Mouse (Mus musculus) layer of hippocampus, adult 2 months (tissue): Measurements from ENCODE around the gene Tex33. TPM values are rescaled to one million over a fixed set of nuclear protein-coding genes. Genes with fewer than 3 reads are reported as not detected.

Experiments used
- DNase-seq, 2 experiments: peaks; one replicate each; pipeline ENCODE4 v3.0.0; 2022; ENCODE audit warnings: low spot score in 2 of 2
- H3K27ac ChIP-seq: fragments of 200-600 bp; 2 replicates; pipeline ENCODE4 v1.8.1; 2022
- H3K4me3 ChIP-seq: fragments of 200-600 bp; 2 replicates; pipeline ENCODE4 v1.8.1; 2022; ENCODE audit warnings: mild to moderate bottlenecking
- CTCF ChIP-seq: fragments of 200-600 bp; conservative IDR thresholded peaks from 2 replicates; pipeline ENCODE4 v1.8.1; 2022; ENCODE audit warnings: antibody characterized with exemption, mild to moderate bottlenecking, moderate library complexity
- total RNA-seq, 2 experiments: library from RNA; stranded (reverse); gene quantifications; 2 replicates each; pipeline ENCODE4 v1.2.3; 2021

Gene Tex33
- total RNA-seq, 2 experiments from 2014 or later: not detected

GRCm38 (mm10) chr15:78406293-78406934, 10.7 kb upstream of the Tex33 start, which contains the start of gene Mpst:
Gene Mpst, plus strand, starts transcription at chr15:78406416.
- Histone ChIP-seq H3K4me3 (peak within 1 kb of the TSS; percentile 82), H3K27ac (peak within 1 kb of the TSS; percentile 98)
- TF ChIP-seq CTCF: no peak
- DNase-seq: peak; percentile 87 to 89

- TF ChIP-seq CTCF: no peak
- H3K4me3 ChIP-seq: peak within 1 kb of the TSS; percentile 82
- peak; percentile 89 to 94 for DNase-seq
- H3K27ac ChIP-seq: peak within 1 kb of the TSS; percentile 98
These were observed 10.0 kb upstream of the Tex33 start, which contains the start of gene Tst for GRCm38 (mm10) chr15:78405517-78406211. Gene Tst, minus strand, starts transcription at chr15:78405907.

- Histone ChIP-seq H3K4me3 (peak overlapping the region; percentile 82), H3K27ac (peak overlapping the region; percentile 98)
- no peak for DNase-seq
- no peak for TF ChIP-seq CTCF
These were observed 9.4 kb upstream of the Tex33 start for GRCm38 (mm10) chr15:78405098-78405497.

GRCm38 (mm10) chr15:78403896-78404295, 8.2 kb upstream of the Tex33 start:
- no peak for DNase-seq
- no peak for TF ChIP-seq CTCF

GRCm38 (mm10) chr15:78403301-78403741, 7.6 kb upstream of the Tex33 start:
- peak overlapping the region; percentile 98 for H3K27ac ChIP-seq
- no peak for TF ChIP-seq CTCF
- no peak for DNase-seq
- H3K4me3 ChIP-seq: peak overlapping the region; percentile 33; the same call in 1 of the 2 replicates

More at GRCm38 (mm10) chr15:78403896-78404295, 8.2 kb upstream of the Tex33 start:
- Histone ChIP-seq H3K4me3 (peak overlapping the region; percentile 33; the same call in 1 of the 2 replicates), H3K27ac (peak overlapping the region; percentile 98)

GRCm38 (mm10) chr15:78402423-78402822, 6.7 kb upstream of the Tex33 start:
- TF ChIP-seq CTCF: no peak
- no peak for DNase-seq
- peak overlapping the region; percentile 98 for H3K27ac ChIP-seq
- no peak overlapping the region for H3K4me3 ChIP-seq

- peak; percentile 47 to 55 for DNase-seq
- no peak for TF ChIP-seq CTCF
- H3K27ac ChIP-seq: peak overlapping the region; percentile 98
- H3K4me3 ChIP-seq: no peak overlapping the region
These were observed 6.2 kb upstream of the Tex33 start for GRCm38 (mm10) chr15:78401921-78402320.

- Histone ChIP-seq H3K27ac (peak overlapping the region; percentile 98), H3K4me3 (no peak overlapping the region)
- DNase-seq: no peak
- no peak for TF ChIP-seq CTCF
These were observed 5.6 kb upstream of the Tex33 start for GRCm38 (mm10) chr15:78401345-78401744.

- DNase-seq: no peak
- H3K4me3 ChIP-seq: no peak overlapping the region
- no peak for TF ChIP-seq CTCF
- no peak overlapping the region for H3K27ac ChIP-seq
These were observed 4.9 kb downstream of the Tex33 start for GRCm38 (mm10) chr15:78390855-78391254.

- Histone ChIP-seq H3K27ac (peak overlapping the region; percentile 88), H3K4me3 (no peak overlapping the region)
- no peak for TF ChIP-seq CTCF
- DNase-seq: no peak
These were observed 10.1 kb downstream of the Tex33 start for GRCm38 (mm10) chr15:78385564-78385963.

- no peak for TF ChIP-seq CTCF
- H3K27ac ChIP-seq: peak overlapping the region; percentile 88
- DNase-seq: peak; percentile 53 to 58
- H3K4me3 ChIP-seq: no peak overlapping the region
These were observed 11.2 kb downstream of the Tex33 start for GRCm38 (mm10) chr15:78384220-78385116.

GRCm38 (mm10) chr15:78383450-78384219, 12.1 kb downstream of the Tex33 start:
- peak overlapping the region; percentile 88 for H3K27ac ChIP-seq
- DNase-seq: peak; percentile 36 to 64
- no peak for TF ChIP-seq CTCF
- H3K4me3 ChIP-seq: no peak overlapping the region
